Mouse (Mus musculus) hindbrain, embryonic 13.5 days (tissue): ENCODE data around the gene Fkbp15. TPM values are rescaled to one million over a fixed set of nuclear protein-coding genes. Genes with fewer than 3 reads are reported as not detected.
A peak's percentile ranks its signal among the peaks of the same experiment; 100 is the strongest.

Experiments used
- ATAC-seq: fragments of 200-750 bp; cut with Nextera tagmentation; 2 replicates; pipeline ENCODE4 v1.8.0; 2017; ENCODE audit warnings: moderate TSS enrichment; ENCODE audit not compliant: low FRiP score
- H3K27ac ChIP-seq: fragments of 300-500 bp; sonication (generic); 2 replicates; pipeline ENCODE4 v1.5.1; 2015; ENCODE audit warnings: inconsistent platforms, mild to moderate bottlenecking, moderate library complexity
- H3K27me3 ChIP-seq: fragments of 300-500 bp; sonication (generic); 2 replicates; pipeline ENCODE4 v1.6.1; 2015; ENCODE audit warnings: mild to moderate bottlenecking, inconsistent platforms
- H3K36me3 ChIP-seq: fragments of 300-500 bp; sonication (generic); 2 replicates; pipeline ENCODE4 v1.6.1; 2015; ENCODE audit warnings: mild to moderate bottlenecking, inconsistent platforms
- H3K4me1 ChIP-seq: fragments of 300-500 bp; sonication (generic); replicated peaks from 2 replicates; pipeline ENCODE4 v1.6.1; 2015; ENCODE audit warnings: inconsistent platforms
- H3K4me2 ChIP-seq: fragments of 300-500 bp; sonication (generic); 2 replicates; pipeline ENCODE4 v1.6.1; 2015; ENCODE audit warnings: inconsistent platforms, mild to moderate bottlenecking, moderate library complexity
- H3K4me3 ChIP-seq: fragments of 300-500 bp; sonication (generic); 2 replicates; pipeline ENCODE4 v1.5.1; 2015; ENCODE audit warnings: mild to moderate bottlenecking, inconsistent platforms
- H3K9ac ChIP-seq: fragments of 300-500 bp; sonication (generic); 2 replicates; pipeline ENCODE4 v1.6.1; 2015; ENCODE audit warnings: mild to moderate bottlenecking, inconsistent platforms
- H3K9me3 ChIP-seq: fragments of 300-500 bp; sonication (generic); 2 replicates; pipeline ENCODE4 v1.6.1; 2016; ENCODE audit warnings: inconsistent platforms
- WGBS: fragments of 180-500 bp; shearing (Covaris S2); methylation state at CpG from one replicate; pipeline ENCODE4 v1.1.7; 2015; 5-methylcytosine and 5-hydroxymethylcytosine counted together
- polyA plus RNA-seq: library from polyadenylated mRNA; unstranded; fragments of >200 nt; fragmentation: Nextera tagmentation; extraction: Ambion mirVana; gene quantifications from 2 replicates; pipeline ENCODE4 v1.2.1, GENCODE M21; 2015

Gene Fkbp15
- polyA plus RNA-seq, 1 experiment from 2014 or later = 22.9 TPM

DNA sequence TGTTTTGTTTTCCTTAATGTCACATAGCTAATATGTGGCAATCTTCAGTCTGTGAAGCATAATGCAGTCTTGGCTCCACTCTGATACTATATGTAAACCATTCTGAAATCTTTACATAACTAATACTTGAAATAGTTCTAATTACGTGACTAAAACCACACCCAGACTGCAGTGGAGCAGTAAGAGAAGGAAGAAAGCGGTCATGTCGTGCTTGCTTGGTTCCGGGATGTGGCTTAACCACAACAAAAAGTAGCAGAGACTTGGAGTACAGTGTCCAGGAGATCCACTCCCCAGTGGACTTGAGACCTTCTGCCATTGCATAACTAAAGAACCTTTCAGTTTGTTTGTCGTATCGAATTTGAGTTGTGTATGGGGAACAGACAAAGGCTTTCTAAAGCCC, 7.2 kb upstream of the Fkbp15 start:
- H3K36me3 ChIP-seq = no peaks in the 10 kb centered on the region
- H3K4me2 ChIP-seq = no peak overlapping the region
- no peaks in the 10 kb centered on the region for H3K27me3 ChIP-seq
- no peak for ATAC-seq
- no peak overlapping the region for H3K4me3 ChIP-seq
- no peaks in the 10 kb centered on the region for H3K9me3 ChIP-seq
- H3K4me1 ChIP-seq = 0 out of 2 replicates have a peak, but pooled peaks cover under 1% of the 10 kb centered on the region
- H3K9ac ChIP-seq = no peak overlapping the region
- no peak overlapping the region for H3K27ac ChIP-seq
- 95% methylated on average over 6 of the region's 6 CpGs for WGBS

DNA sequence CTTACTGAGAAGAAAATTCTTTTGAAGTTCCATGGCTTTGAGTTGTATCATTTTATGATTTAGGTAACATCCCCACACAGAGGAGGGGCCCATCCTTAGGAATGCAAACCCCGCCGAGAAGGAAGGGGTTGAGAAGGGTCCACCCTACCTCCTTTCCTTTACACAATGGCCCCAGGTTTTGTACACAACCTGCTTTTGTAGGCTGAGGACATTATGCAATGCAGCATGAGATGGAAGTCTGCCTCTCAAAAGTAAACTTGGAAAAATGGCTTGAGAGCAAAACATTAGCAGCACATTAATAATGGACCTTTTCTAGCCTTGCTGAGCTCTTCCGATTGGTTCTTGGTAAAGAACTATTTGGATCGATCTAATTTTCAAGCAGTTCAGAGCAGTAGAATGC, 5.9 kb upstream of the Fkbp15 start:
- ATAC-seq = no peak
- Histone ChIP-seq H3K9me3 (no peaks in the 10 kb centered on the region), H3K9ac (no peak overlapping the region), H3K36me3 (no peaks in the 10 kb centered on the region), H3K4me3 (no peak overlapping the region), H3K27ac (no peak overlapping the region), H3K4me2 (no peak overlapping the region), H3K27me3 (no peaks in the 10 kb centered on the region), H3K4me1 (peaks cover 12% of the 10 kb centered on the region)
- WGBS = 83% methylated on average over 4 of the region's 4 CpGs

DNA sequence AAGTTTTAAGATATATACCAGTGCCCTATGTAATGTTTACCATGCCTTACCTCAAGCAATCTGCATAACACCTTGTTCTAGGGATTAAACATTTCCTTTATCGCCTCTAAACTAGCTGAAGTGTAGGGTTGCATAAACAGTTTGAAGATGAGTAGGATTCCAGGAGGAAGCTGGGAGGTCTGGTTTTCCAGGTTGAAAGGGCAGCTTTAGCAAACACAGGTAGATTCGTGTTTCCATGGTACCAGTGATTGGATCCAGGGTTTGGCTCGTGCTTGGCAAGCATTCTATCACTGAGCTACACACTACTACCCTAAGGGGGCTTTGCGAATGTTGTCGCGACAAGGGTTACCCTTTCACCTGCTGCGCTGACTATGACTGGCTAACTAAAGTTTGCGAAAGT, 4.0 kb upstream of the Fkbp15 start:
- no peak for ATAC-seq
- 92% methylated on average over 8 of the region's 8 CpGs for WGBS
- Histone ChIP-seq H3K4me1 (peaks cover 22% of the 10 kb centered on the region), H3K4me3 (no peak overlapping the region), H3K4me2 (no peak overlapping the region), H3K27me3 (no peaks in the 10 kb centered on the region), H3K9ac (no peak overlapping the region), H3K36me3 (no peaks in the 10 kb centered on the region), H3K27ac (no peak overlapping the region), H3K9me3 (no peaks in the 10 kb centered on the region)

DNA sequence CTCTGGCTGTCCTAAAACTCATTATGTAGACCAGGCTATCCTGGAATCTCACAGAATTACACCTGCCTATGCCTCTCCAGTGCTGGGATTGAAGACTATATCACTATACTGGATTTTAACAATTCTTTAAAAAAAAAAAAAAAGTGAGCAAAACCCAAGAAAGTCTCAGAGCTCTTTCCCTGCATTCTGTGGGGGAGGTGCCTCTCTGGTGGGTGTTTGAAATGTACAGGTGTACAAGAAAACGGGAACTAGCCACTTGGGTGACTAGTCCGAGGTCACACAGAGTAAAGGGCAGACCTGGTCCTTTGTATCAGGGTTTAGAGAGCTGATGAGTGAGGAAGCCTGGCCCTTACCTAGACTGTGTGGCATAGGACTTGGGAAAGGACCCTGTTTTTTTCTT, 2.1 kb upstream of the Fkbp15 start:
- H3K4me1 ChIP-seq = peaks cover 30% of the 10 kb centered on the region
- no peak overlapping the region for H3K9ac ChIP-seq
- no peaks in the 10 kb centered on the region for H3K9me3 ChIP-seq
- H3K27me3 ChIP-seq = no peaks in the 10 kb centered on the region
- no peak overlapping the region for H3K4me2 ChIP-seq
- 90% methylated on average over 2 of the region's 2 CpGs for WGBS
- no peaks in the 10 kb centered on the region for H3K36me3 ChIP-seq
- H3K4me3 ChIP-seq = no peak overlapping the region
- H3K27ac ChIP-seq = no peak overlapping the region
- ATAC-seq = no peak

DNA sequence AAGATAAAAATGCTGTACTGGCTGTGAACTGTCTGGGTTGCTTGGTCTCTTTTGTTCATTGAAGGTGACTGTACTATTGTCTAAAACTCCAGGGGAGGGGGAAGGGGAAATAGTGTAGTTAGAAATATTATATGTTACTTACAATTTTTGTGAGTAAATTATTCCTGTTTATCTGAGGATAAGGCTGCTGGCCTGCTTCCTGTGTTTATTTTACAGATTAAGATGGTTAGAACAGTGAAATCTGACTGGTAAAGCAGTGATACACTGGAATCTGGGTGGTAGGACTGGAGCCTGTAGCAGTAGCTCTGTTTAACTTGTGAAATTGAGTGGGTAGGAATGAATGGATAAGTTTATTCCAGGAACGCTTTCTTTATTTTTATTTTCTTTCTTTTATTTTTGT, 1.6 kb upstream of the Fkbp15 start:
- Histone ChIP-seq H3K27me3 (no peaks in the 10 kb centered on the region), H3K4me1 (peaks cover 30% of the 10 kb centered on the region), H3K9ac (peak overlapping the region; percentile 87), H3K27ac (no peak overlapping the region), H3K9me3 (no peaks in the 10 kb centered on the region), H3K36me3 (no peaks in the 10 kb centered on the region), H3K4me3 (peak overlapping the region; percentile 73), H3K4me2 (peak overlapping the region; percentile 76)
- no peak for ATAC-seq
- 95% methylated on average over 1 of the region's 1 CpGs for WGBS

DNA sequence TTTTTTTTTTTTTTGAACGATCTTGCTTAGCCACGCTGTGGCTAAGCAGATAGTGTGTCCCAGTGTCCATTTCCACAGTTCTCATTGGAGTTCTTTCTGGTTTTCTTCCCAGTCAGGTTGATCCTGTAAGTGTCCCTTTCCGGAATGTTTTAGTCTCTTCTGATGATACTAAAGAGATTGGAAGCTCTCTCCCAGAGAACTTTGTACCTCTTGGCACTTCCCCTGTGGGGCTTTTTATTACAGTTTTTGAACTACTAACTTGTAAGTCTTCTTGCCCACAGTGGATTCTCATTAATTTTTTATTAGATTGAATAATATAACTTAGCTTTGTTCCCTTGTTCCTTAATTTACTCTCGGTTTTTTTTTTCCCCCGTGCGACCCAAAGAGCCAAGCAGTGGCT, 1.2 kb upstream of the Fkbp15 start:
- Histone ChIP-seq H3K27ac (no peak overlapping the region), H3K27me3 (no peaks in the 10 kb centered on the region), H3K4me1 (peaks cover 30% of the 10 kb centered on the region), H3K9me3 (no peaks in the 10 kb centered on the region), H3K4me3 (peak overlapping the region; percentile 73), H3K9ac (peak overlapping the region; percentile 87), H3K36me3 (no peaks in the 10 kb centered on the region; the same call in 1 of the 2 replicates), H3K4me2 (peak overlapping the region; percentile 76)
- ATAC-seq = no peak
- 56% methylated on average over 6 of the region's 6 CpGs for WGBS

DNA sequence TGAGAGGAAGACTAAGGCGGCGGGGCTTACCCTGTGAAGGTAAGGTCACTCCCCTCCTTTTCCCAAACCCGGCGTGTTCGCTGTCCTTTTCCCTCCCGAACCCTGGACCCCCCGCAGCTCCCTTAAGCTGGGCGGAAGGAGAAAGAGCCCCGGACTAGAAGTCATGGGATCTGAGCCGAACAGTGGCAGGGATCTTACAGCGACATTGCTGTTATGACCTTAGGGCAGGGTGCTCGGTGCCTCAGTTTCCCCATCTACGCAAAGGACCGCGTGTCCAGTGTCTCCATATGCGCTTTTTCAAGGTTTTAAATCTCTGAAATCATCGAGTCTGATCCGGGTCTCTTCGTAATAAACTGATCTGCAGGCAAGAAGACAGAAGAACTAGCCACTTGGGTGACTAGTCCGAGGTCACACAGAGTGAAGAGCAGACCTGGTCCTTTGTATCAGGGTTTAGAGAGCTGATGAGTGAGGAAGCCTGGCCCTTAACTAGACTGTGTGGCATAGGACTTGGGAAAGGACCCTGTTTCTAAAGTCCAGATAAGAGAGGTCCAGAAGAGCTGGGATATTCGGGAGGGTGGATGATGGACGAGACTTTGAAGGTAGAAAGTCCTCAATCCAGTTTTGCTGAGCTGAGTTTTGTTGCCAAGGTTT, 582 bp upstream of the Fkbp15 start:
- Histone ChIP-seq H3K4me1 (peaks cover 30% of the 10 kb centered on the region), H3K4me3 (peak overlapping the region; percentile 73), H3K36me3 (no peaks in the 10 kb centered on the region; the same call in 1 of the 2 replicates), H3K9me3 (no peaks in the 10 kb centered on the region), H3K4me2 (peak overlapping the region; percentile 76), H3K9ac (peak overlapping the region; percentile 87), H3K27ac (peak overlapping the region; percentile 78), H3K27me3 (no peaks in the 10 kb centered on the region)
- ATAC-seq = peak; percentile 23; the same call in 1 of the 2 replicates
- under 1% methylated on average over 22 of the region's 22 CpGs for WGBS

DNA sequence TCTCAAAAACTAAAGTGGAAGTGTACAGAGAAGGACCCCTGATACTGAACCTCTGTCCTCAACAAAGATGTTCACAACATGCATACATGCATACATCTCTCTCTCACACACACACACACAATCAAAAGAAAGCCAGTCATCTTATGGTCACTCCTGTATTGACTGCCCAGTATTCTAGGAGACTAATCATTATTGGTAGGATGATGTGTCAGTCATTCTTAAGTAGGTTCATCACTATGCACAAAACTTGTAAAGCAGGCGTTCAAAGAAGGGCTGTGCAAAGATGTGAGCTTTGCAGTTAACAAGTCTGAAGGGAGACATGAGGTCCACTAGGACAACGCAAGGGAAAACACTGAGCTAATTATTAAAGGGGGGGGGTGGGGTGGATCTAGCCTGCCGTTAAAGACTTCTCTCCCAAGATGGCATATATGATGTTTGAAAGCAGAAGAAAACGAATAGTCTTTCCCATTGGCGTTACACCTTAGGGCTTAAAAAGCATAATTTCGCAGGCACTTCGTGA, 1.0 kb downstream of the Fkbp15 start:
- WGBS = 50% methylated on average over 7 of the region's 7 CpGs
- no peaks in the 10 kb centered on the region for H3K9me3 ChIP-seq
- peak overlapping the region; percentile 73 for H3K4me3 ChIP-seq
- H3K36me3 ChIP-seq = no peaks in the 10 kb centered on the region; the same call in 1 of the 2 replicates
- H3K4me1 ChIP-seq = peaks cover 30% of the 10 kb centered on the region
- H3K27me3 ChIP-seq = no peaks in the 10 kb centered on the region
- H3K4me2 ChIP-seq = peak overlapping the region; percentile 69
- ATAC-seq = no peak
- H3K27ac ChIP-seq = no peak overlapping the region
- H3K9ac ChIP-seq = peak overlapping the region; percentile 87

DNA sequence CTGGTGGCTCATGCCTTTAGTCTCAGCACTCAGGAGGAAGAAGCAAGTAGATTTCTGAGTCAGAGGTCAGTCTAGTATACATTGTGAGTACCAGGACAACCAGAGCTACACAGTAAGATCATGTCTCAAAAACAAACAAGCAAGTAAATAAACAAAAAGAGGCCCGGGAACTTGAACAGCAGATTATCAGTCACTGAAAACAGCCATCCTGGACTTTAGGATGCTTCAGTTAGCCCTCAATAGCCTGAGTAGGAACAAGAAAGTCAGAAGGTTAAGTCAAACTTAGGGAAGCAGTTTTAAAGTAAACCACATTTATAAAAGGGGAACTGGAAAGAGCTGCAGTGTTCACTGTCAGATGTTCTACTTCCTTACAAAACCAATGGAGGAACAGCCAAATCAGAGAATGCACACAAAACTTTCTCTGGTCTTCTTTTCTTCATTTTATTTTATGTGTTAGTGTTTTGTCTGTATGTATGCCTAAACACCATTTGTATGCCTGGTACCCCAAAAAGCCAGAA, 2.7 kb downstream of the Fkbp15 start:
- Histone ChIP-seq H3K9me3 (no peaks in the 10 kb centered on the region), H3K36me3 (no peaks in the 10 kb centered on the region; the same call in 1 of the 2 replicates), H3K9ac (no peak overlapping the region), H3K4me2 (no peak overlapping the region), H3K27ac (no peak overlapping the region), H3K4me3 (no peak overlapping the region), H3K4me1 (peaks cover 30% of the 10 kb centered on the region), H3K27me3 (no peaks in the 10 kb centered on the region)
- no peak for ATAC-seq
- WGBS = 92% methylated on average over 1 of the region's 1 CpGs

DNA sequence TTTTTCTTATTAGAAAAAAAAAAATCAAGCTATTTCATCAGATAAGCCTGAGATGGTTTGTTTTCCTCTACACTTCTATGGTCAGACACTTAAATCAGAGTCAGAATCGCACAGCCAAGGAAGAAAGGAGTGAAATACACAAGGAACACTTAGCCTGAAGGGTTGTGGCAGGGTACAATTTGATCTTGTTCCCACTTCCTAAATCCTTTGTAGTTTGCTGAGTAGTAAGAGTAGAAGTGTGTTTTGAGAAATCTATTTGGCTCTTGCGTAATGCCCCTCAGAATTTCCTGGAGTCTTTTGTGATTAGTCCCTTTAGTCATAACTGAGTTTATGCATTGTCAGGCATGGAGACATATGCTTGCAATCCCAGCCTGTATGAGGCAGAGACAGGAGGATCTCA, 11.0 kb downstream of the Fkbp15 start:
- no peak overlapping the region for H3K4me2 ChIP-seq
- H3K27me3 ChIP-seq = no peaks in the 10 kb centered on the region
- ATAC-seq = no peak
- no peaks in the 10 kb centered on the region for H3K9me3 ChIP-seq
- H3K36me3 ChIP-seq = peaks cover 40% of the 10 kb centered on the region
- H3K27ac ChIP-seq = no peak overlapping the region
- no peaks in the 10 kb centered on the region for H3K4me1 ChIP-seq
- 96% methylated on average over 2 of the region's 2 CpGs for WGBS
- no peak overlapping the region for H3K4me3 ChIP-seq
- no peak overlapping the region for H3K9ac ChIP-seq

DNA sequence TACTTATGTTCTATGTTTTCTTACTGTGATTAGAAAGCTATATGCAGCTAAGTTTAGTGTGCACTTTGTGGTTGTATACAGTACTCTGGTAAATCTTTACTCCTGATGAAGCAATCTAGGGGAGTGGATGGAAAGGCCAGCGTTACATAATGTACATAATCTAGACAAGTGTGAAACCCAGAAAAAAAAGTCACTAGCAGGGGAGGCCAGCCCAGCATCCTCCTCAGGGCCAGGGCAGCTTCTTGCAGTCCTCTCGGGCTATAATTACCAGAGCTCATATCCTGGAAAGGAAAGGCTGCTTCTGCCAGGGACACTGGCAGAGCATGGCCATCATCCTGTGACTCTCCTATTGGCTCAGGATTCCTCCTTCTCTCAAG, 12.0 kb downstream of the Fkbp15 start:
- ATAC-seq = no peak
- H3K36me3 ChIP-seq = peaks cover 48% of the 10 kb centered on the region
- no peak overlapping the region for H3K4me2 ChIP-seq
- no peak overlapping the region for H3K4me3 ChIP-seq
- peak overlapping the region; percentile 23; the same call in 1 of the 2 replicates for H3K27ac ChIP-seq
- no peaks in the 10 kb centered on the region for H3K4me1 ChIP-seq
- no peaks in the 10 kb centered on the region for H3K9me3 ChIP-seq
- H3K27me3 ChIP-seq = no peaks in the 10 kb centered on the region
- H3K9ac ChIP-seq = no peak overlapping the region
- 81% methylated on average over 2 of the region's 2 CpGs for WGBS

DNA sequence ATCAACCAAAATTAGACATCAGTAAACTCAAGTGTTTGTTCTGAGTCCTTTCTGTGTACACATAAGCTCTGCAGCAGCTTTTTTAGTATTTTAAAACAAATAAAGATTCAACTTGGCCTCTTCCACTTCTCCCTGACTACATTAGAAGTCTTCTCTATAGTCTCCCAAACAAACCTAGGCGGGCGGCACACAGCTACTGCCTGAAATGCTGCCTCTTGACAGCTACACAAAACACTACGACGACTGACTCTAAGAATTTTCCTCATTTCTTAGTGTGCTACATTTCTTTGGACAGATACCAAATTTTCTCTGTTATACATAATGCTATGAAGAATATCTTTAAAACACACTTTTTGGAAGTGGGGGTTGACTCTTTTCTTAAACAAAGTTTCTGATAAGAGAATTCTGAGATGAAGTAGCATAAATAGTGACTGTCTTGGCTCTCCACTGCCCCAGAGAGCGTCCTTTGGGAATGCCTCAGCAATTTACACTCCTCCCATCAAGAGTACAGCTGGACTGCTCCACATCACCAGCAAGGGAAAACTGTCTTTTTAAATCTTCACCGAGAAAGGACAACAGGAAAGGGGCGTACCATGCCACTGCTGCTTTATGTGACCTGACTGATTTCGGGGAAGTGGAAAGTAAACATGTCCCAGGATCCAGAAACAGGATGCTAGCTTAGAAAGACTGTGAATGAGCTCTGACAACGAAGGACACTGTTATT, 12.6 kb downstream of the Fkbp15 start:
- Histone ChIP-seq H3K27ac (no peak overlapping the region), H3K4me3 (no peak overlapping the region), H3K9me3 (no peaks in the 10 kb centered on the region), H3K9ac (no peak overlapping the region), H3K36me3 (peaks cover 51% of the 10 kb centered on the region), H3K4me1 (no peaks in the 10 kb centered on the region), H3K4me2 (no peak overlapping the region), H3K27me3 (no peaks in the 10 kb centered on the region)
- 79% methylated on average over 9 of the region's 9 CpGs for WGBS
- ATAC-seq = no peak
